7 mouse cellular contexts compared by ENCODE assay signal in the genomic region with DNA sequence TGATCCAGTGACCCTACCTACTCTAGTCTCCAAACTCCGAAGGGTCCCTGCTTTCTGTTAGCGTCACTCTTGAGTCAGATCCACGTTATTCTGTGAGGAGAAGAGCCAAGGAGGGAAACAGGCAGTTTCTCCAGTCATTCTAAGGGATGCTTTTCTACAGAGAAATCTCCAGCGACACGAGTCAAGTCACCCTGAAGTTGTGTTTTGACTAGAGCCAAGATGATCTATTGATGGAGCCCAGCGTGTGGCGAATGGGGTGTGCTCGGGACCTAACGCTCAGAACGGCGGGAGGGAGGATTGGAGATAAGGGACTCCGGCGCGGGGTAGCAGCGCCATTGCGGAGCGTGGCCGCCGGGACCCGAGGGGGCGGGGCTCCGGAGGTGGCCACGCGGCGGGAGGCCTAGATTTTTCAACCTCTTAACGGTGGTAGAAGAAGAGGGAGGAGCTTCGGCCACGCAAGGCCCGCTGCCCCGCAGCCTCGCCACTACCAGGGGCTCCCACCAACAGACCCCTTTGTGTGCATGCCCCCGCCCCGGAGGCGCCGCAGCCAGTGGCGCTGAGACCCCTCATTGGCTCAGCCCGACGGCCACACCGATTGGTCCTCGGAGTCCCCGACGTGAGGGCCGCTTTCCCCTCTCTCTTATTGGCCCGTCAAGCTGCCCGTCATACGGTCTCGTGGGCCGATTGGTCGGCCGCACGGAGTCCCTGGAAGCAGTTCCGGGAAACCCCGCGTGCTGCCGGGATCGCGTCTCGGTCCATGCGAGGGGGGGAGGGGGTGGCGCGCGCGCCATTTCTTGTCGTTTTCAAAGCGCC. TPM values are rescaled to one million over a fixed set of nuclear protein-coding genes. Genes with fewer than 3 reads are reported as not detected.
A peak's percentile ranks its signal among the peaks of the same experiment; 100 is the strongest.
DNase-seq lines count a peak whose midpoint lies in the region; ATAC-seq lines count a peak whose summit lies in the region.

A gene (plus strand): TSS at position 714 of the 813 bp plus-strand sequence.

- WGBS in intestine, embryonic 15.5 days = under 1% methylated on average over 65 of the region's 65 CpGs
- under 1% methylated on average over 65 of the region's 65 CpGs for WGBS in midbrain, embryonic 10.5 days

- H3K27ac ChIP-seq in intestine, embryonic 15.5 days = peak within 1 kb of the TSS; percentile 95
- H3K27ac ChIP-seq in midbrain, embryonic 10.5 days (replicated peaks) = peak within 1 kb of the TSS; percentile 100

- H3K27me3 ChIP-seq in intestine, embryonic 15.5 days (replicated peaks) = no peaks in the 10 kb centered on the region
- no peaks in the 10 kb centered on the region for H3K27me3 ChIP-seq in midbrain, embryonic 10.5 days (ENCODE audit: low read depth, poor library complexity, severe bottlenecking)

- ATAC-seq in intestine, embryonic 15.5 days = peak; percentile 99

- peak within 1 kb of the TSS; percentile 93 for H3K9ac ChIP-seq in intestine, embryonic 15.5 days

- intact Hi-C loops in gastrocnemius, postnatal 36 days (cut with DNase I) = loop anchor here (2.0 kb wide), 1 partner anchor 50 kb away; no protein-coding TSS in a partner anchor
- intact Hi-C loops in left cerebral cortex, postnatal 25 days (cut with DNase I) = loop anchor here (2.0 kb wide), 1 partner anchor 26 kb away; a partner anchor contains a TSS

- H3K36me3 ChIP-seq in intestine, embryonic 15.5 days = no peaks in the 10 kb centered on the region
- H3K36me3 ChIP-seq in midbrain, embryonic 10.5 days = no peaks in the 10 kb centered on the region

- peak; percentile 100 for DNase-seq in adrenal gland, adult 2 months
- peak; percentile 99 for DNase-seq in embryo, embryonic 11.5 days (ENCODE audit: low read depth, low spot score)
- DNase-seq in gastrocnemius, postnatal 36 days = peak; percentile 99
- DNase-seq in left cerebral cortex, postnatal 25 days (ENCODE audit: low spot score in 2 of 2) = peak; percentile 99
- peak; percentile 100 for DNase-seq in midbrain, embryonic 10.5 days (ENCODE audit: low spot score)
- DNase-seq in right cerebral cortex, postnatal 4 days = peak; percentile 100

- H3K4me3 ChIP-seq in intestine, embryonic 15.5 days (replicated peaks) = peak within 1 kb of the TSS; percentile 99
- peak within 1 kb of the TSS; percentile 100 for H3K4me3 ChIP-seq in midbrain, embryonic 10.5 days

- H3K4me1 ChIP-seq in intestine, embryonic 15.5 days (replicated peaks) = peaks cover 9% of the 10 kb centered on the region
- H3K4me1 ChIP-seq in midbrain, embryonic 10.5 days = peaks cover 47% of the 10 kb centered on the region

- no peaks in the 10 kb centered on the region for H3K9me3 ChIP-seq in intestine, embryonic 15.5 days
- no peaks in the 10 kb centered on the region for H3K9me3 ChIP-seq in midbrain, embryonic 10.5 days (replicated peaks)

- H3K4me2 ChIP-seq in intestine, embryonic 15.5 days (replicated peaks) = peak within 1 kb of the TSS; percentile 83

RNA-seq across cellular contexts. Expression of the gene that starts here (rescaled TPM):
- total RNA-seq in adrenal gland, adult 2 months (2021) = 10 to 100 TPM; 58.8 to 82.3 TPM
- polyA plus RNA-seq in adrenal gland, adult 2 months (2012; rRNA removed) = 2.7 and 2.8 TPM in 2 replicates
- 10 to 100 TPM; 16.4 to 21.1 TPM for total RNA-seq in gastrocnemius, postnatal 36 days (2021)
- 128 and 129 TPM in 2 replicates for polyA plus RNA-seq in intestine, embryonic 15.5 days (2015; fragmentation: Nextera tagmentation; extraction: Ambion mirVana)
- 10 to 100 TPM; 81.8 to 83.5 TPM for total RNA-seq in left cerebral cortex, postnatal 25 days (2021)
- 229 and 258 TPM in 2 replicates for polyA plus RNA-seq in midbrain, embryonic 10.5 days (2016; fragmentation: Nextera tagmentation; extraction: Ambion mirVana)

Comparison
In these comparisons a context has a peak if more than half of its experiments do, and no peak if none do; other contexts are left out.
1. Peak in every context shown above with its lines: DNase-seq, ATAC-seq, H3K4me3 ChIP-seq and H3K27ac ChIP-seq.
2. RNA of the gene that starts here (polyA plus RNA-seq): 229 to 258 TPM in midbrain, embryonic 10.5 days and 128 to 129 TPM in intestine, embryonic 15.5 days; 2.7 to 2.8 TPM in adrenal gland, adult 2 months; every median in the first group is over 10 times any median in the second.